Mouse (Mus musculus) kidney, embryonic 16.5 days (tissue): Measurements from ENCODE around the gene Mbd4. TPM values are rescaled to one million over a fixed set of nuclear protein-coding genes. Genes with fewer than 3 reads are reported as not detected.
"Not testable (repeated sequence)": the region's sequence is repeated elsewhere in the genome, so short reads cannot be mapped to it uniquely, and the experiment has no call there.

Experiments used
- ATAC-seq: fragments of 200-750 bp; cut with Nextera tagmentation; 2 replicates; pipeline ENCODE4 v1.8.0; 2017; ENCODE audit warnings: moderate TSS enrichment; ENCODE audit not compliant: low FRiP score, low TSS enrichment
- H3K27ac ChIP-seq: fragments of 300-500 bp; sonication (generic); 2 replicates; pipeline ENCODE4 v1.5.1; 2014; ENCODE audit warnings: low read length
- H3K27me3 ChIP-seq: fragments of 300-500 bp; sonication (generic); 2 replicates; pipeline ENCODE4 v1.6.1; 2014; ENCODE audit warnings: low read length, control low read depth, mixed read lengths; ENCODE audit not compliant: insufficient read depth
- H3K36me3 ChIP-seq: fragments of 300-500 bp; sonication (generic); 2 replicates; pipeline ENCODE4 v1.6.1; 2014; ENCODE audit warnings: low read length, control low read depth, mixed read lengths; ENCODE audit not compliant: insufficient read depth
- H3K4me1 ChIP-seq: fragments of 300-500 bp; sonication (generic); 2 replicates; pipeline ENCODE4 v1.6.1; 2014; ENCODE audit warnings: low read length, control low read depth, mixed read lengths; ENCODE audit not compliant: insufficient read depth
- H3K4me2 ChIP-seq: fragments of 300-500 bp; sonication (generic); replicated peaks from 2 replicates; pipeline ENCODE4 v1.6.1; 2014; ENCODE audit warnings: low read depth, low read length
- H3K4me3 ChIP-seq: fragments of 300-500 bp; sonication (generic); 2 replicates; pipeline ENCODE4 v1.5.1; 2014; ENCODE audit warnings: mild to moderate bottlenecking, low read length
- H3K9ac ChIP-seq: fragments of 300-500 bp; sonication (generic); replicated peaks from 2 replicates; pipeline ENCODE4 v1.6.1; 2014; ENCODE audit warnings: low read length
- H3K9me3 ChIP-seq: fragments of 300-500 bp; sonication (generic); 2 replicates; pipeline ENCODE4 v1.6.1; 2016; ENCODE audit warnings: low read length, control low read depth
- WGBS: fragments of 180-500 bp; shearing (Covaris S2); extraction: QIAGEN DNeasy Blood & Tissue Kit; methylation state at CpG from one replicate; pipeline ENCODE4 v1.1.7; 2014; 5-methylcytosine and 5-hydroxymethylcytosine counted together
- polyA plus RNA-seq: library from polyadenylated mRNA; unstranded; fragments of >200 nt; fragmentation: Nextera tagmentation; extraction: Ambion mirVana; gene quantifications from 2 replicates; pipeline ENCODE4 v1.2.1, GENCODE M21; 2015

The Mbd4 gene
- polyA plus RNA-seq, 1 experiment from 2014 or later: 18.6 TPM

DNA sequence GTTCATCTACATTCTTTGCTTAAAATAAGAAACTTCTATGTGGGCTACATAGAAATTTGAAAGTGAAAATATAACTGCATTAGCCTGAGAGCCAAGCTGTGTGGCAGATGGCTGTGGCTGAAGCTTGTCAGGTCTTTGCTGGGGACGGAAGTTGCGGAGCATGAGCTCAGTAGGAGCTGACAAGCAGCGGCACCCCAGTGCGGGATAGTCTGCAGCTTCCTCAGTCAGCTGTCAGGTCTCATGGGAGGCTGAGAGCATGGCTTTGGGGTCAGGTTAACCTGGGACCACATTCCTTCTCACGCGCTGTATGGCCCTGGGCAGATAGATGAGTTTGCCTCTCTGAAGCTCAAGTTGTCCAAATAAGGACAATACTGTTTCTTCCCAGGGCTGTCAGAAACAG is 37.9 kb upstream of the Mbd4 start:
- Histone ChIP-seq H3K9me3 (peaks cover 5% of the 10 kb centered on the region; the same call in 1 of the 2 replicates), H3K4me2 (no peak overlapping the region), H3K27ac (peak overlapping the region; percentile 27; the same call in 1 of the 2 replicates), H3K4me3 (no peak overlapping the region), H3K9ac (no peak overlapping the region), H3K27me3 (no peaks in the 10 kb centered on the region), H3K4me1 (0 out of 2 replicates have a peak, but pooled peaks cover 5% of the 10 kb centered on the region), H3K36me3 (peaks cover 42% of the 10 kb centered on the region)
- 72% methylated on average over 6 of the region's 6 CpGs for WGBS
- 0 out of 2 replicates have a peak, but pooled peaks have one; percentile 13 for ATAC-seq

DNA sequence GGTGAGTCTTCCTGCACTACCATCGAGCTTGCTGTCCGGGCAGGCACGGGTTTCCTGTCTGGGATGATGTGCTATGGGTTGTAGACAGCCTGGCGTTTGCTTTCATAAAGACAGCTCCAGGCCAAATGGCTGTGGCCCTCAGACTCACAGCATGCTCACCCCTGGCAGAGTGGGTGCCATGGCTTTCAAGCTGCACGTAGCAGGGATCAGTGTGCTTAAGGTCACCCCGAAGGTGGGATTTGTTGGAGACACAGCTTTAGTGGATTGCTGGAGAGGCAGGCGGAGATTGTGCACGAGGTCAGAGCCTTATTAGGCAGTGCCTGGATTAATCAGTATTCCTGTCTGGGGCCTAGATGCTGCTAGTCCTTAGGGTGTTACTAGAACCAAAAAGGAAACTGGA is 37.4 kb upstream of the Mbd4 start:
- H3K36me3 ChIP-seq: peaks cover 42% of the 10 kb centered on the region
- no peaks in the 10 kb centered on the region for H3K27me3 ChIP-seq
- no peak overlapping the region for H3K4me2 ChIP-seq
- no peak overlapping the region for H3K27ac ChIP-seq
- no peak for ATAC-seq
- H3K4me1 ChIP-seq: 0 out of 2 replicates have a peak, but pooled peaks cover 5% of the 10 kb centered on the region
- H3K9me3 ChIP-seq: peaks cover 5% of the 10 kb centered on the region; the same call in 1 of the 2 replicates
- H3K9ac ChIP-seq: no peak overlapping the region
- WGBS: 86% methylated on average over 8 of the region's 8 CpGs
- no peak overlapping the region for H3K4me3 ChIP-seq

DNA sequence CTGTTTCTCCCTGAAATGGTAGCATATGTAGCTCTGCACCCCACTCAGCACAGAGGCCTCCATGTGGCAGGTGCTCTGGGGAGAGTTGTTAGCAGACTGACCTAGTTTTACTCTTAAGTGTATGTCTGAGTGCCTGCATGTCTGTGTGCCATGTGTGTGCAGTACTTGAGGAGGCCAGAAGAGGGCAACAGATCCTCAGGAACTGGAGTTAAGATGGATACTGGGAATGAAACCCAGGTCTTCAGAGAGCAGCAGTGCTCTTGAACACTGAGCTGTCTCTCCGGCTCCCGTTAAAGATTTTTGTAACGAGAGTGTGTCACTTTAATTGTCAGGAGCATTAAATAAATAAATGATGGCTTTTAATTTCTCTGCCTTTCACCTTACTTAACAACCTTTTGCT is 35.1 kb upstream of the Mbd4 start:
- no peak overlapping the region for H3K27ac ChIP-seq
- H3K27me3 ChIP-seq: no peaks in the 10 kb centered on the region
- H3K4me3 ChIP-seq: no peak overlapping the region
- H3K4me2 ChIP-seq: no peak overlapping the region
- no peak for ATAC-seq
- 86% methylated on average over 3 of the region's 3 CpGs for whole genome bisulfite sequencing
- no peak overlapping the region for H3K9ac ChIP-seq
- 0 out of 2 replicates have a peak, but pooled peaks cover 5% of the 10 kb centered on the region for H3K4me1 ChIP-seq
- peaks cover 5% of the 10 kb centered on the region; the same call in 1 of the 2 replicates for H3K9me3 ChIP-seq
- H3K36me3 ChIP-seq: peaks cover 39% of the 10 kb centered on the region

DNA sequence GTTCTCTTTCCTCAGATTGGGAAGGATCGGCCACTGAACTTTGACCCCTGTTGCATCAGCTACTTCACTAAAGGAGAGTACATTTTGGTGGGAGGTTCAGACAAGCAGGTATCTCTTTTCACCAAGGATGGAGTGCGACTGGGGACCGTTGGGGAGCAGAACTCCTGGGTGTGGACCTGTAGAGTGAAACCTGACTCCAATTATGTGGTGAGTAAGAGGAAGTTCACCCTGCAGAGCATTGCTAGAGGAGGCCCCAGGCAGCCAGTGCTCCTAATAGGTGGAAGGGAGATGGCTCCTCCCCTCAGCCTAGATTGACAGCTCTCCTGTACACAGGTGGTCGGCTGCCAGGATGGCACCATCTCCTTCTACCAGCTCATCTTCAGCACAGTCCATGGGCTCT is 33.7 kb upstream of the Mbd4 start:
- peaks cover 33% of the 10 kb centered on the region for H3K36me3 ChIP-seq
- WGBS: 51% methylated on average over 4 of the region's 4 CpGs
- H3K4me2 ChIP-seq: no peak overlapping the region
- ATAC-seq: 0 out of 2 replicates have a peak, but pooled peaks have one; percentile 17
- 0 out of 2 replicates have a peak, but pooled peaks cover 5% of the 10 kb centered on the region for H3K4me1 ChIP-seq
- H3K27me3 ChIP-seq: no peaks in the 10 kb centered on the region
- H3K27ac ChIP-seq: no peak overlapping the region
- H3K9ac ChIP-seq: no peak overlapping the region
- H3K9me3 ChIP-seq: peaks cover 5% of the 10 kb centered on the region; the same call in 1 of the 2 replicates
- H3K4me3 ChIP-seq: no peak overlapping the region

DNA sequence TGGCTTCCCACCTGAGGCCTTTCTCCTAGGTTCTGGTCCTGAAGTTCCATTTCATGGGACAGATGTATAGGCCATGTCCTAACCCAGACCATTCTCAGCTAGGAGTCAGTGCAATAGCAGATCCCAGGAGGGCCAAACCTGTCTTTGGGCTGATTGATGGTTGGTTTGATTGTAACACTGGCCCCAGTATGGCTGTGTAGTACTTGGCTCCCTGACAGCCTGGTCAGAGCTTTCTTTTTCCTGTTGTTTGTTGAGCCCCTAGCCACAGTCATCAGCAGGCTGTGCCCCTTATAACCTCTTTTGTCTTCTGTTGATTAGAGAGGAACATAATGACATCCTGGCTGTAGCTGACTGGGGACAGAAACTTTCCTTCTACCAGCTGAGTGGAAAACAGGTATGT is 30.8 kb upstream of the Mbd4 start:
- no peaks in the 10 kb centered on the region for H3K4me1 ChIP-seq
- peaks cover 33% of the 10 kb centered on the region for H3K36me3 ChIP-seq
- H3K9ac ChIP-seq: no peak overlapping the region
- no peak overlapping the region for H3K4me2 ChIP-seq
- ATAC-seq: no peak
- no peak overlapping the region for H3K27ac ChIP-seq
- H3K4me3 ChIP-seq: no peak overlapping the region
- peaks cover 5% of the 10 kb centered on the region; the same call in 1 of the 2 replicates for H3K9me3 ChIP-seq
- H3K27me3 ChIP-seq: no peaks in the 10 kb centered on the region

DNA sequence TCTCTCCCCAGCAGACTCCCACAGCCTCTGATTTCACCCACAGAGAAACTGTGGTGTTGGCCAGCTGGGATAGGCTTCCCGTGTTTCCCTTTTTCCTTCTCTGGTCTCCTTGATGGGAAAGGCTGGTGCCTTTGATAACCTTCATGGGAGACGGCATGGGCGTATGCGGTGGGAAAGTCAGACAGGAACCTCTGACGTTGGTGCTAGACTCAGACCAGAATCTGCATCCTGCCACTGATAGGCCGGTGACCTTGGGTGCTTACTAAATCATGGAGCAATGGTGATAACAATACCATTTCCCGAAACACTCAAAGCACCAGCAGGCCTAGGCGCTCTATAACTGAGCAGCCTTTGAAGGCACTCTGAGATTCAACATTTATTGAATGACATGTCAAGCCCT is 27.6 kb upstream of the Mbd4 start:
- 78% methylated on average over 8 of the region's 8 CpGs for WGBS

DNA sequence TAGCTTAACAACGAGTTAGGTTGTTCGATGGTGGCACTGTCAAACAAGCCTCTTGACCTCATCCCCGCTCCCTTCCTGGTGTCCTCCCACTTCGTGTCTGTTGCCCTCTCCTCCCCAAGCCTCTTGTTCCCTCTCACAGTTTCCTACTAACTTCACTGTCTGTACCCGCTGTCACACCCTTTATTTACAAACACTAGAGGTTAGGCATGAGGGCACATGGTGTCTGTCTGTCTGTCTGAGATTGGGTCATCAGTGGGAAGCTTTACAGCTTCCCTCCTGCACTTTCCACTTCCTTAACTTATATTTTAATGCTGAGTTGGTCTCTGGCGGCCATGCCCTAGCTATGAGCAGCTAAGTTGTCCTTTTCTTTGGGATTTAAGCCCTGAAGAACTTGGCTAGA is 26.6 kb upstream of the Mbd4 start:
- WGBS: 53% methylated on average over 6 of the region's 6 CpGs
- Histone ChIP-seq H3K9me3 (no peaks in the 10 kb centered on the region), H3K36me3 (peaks cover 21% of the 10 kb centered on the region; the same call in 1 of the 2 replicates), H3K4me2 (no peak overlapping the region), H3K27me3 (no peaks in the 10 kb centered on the region), H3K4me3 (no peak overlapping the region), H3K4me1 (no peaks in the 10 kb centered on the region), H3K27ac (no peak overlapping the region), H3K9ac (no peak overlapping the region)
- no peak for ATAC-seq

More for the DNA sequence above, 27.6 kb upstream of the Mbd4 start:
- no peak overlapping the region for H3K4me3 ChIP-seq
- no peaks in the 10 kb centered on the region for H3K9me3 ChIP-seq
- no peak overlapping the region for H3K4me2 ChIP-seq
- H3K36me3 ChIP-seq: peaks cover 24% of the 10 kb centered on the region; the same call in 1 of the 2 replicates
- H3K9ac ChIP-seq: no peak overlapping the region
- no peaks in the 10 kb centered on the region for H3K27me3 ChIP-seq
- no peak overlapping the region for H3K27ac ChIP-seq
- no peaks in the 10 kb centered on the region for H3K4me1 ChIP-seq
- peak; percentile 54; the same call in 1 of the 2 replicates for ATAC-seq

DNA sequence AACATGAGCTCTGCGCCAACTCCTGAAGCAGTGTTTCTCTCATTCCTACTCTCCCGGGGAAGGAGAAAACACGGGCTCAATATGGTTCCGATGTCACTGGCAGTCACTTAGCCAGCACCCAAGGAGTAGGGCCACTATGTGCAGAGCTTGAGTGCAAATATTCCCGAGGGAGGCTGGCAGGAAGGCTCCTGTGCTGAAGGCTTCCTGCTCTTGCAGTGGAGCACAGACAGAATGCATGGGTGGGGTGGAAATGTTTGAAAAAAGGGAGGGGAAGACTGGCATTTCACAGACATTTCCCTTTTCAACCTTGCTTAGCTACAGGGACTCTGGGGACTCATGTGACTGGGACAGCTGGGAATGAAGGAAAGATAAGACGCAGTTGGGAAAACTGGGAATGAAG is 25.5 kb upstream of the Mbd4 start:
- 80% methylated on average over 6 of the region's 6 CpGs for WGBS
- no peak for ATAC-seq

DNA sequence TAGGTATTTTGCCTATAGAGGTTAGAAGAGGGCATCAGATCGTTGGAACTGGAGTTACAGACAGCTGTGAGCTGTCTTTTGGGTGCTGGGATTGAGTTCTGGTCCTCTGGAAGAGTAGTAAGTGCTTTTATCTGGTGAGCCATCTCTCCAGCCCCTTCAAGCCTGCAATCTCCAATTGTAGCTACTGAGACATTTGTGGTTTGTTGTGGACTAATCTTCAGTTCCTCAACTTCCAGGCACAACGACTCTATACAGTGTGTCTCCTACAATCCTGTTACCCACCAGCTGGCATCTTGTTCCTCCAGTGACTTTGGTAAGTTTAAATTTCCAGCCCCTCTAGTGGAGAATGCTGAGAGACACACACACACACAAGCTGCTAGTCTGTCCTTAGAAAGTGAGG is 24.1 kb upstream of the Mbd4 start:
- WGBS: 82% methylated on average over 2 of the region's 2 CpGs
- H3K9ac ChIP-seq: no peak overlapping the region
- no peaks in the 10 kb centered on the region for H3K9me3 ChIP-seq
- H3K4me2 ChIP-seq: no peak overlapping the region
- H3K4me3 ChIP-seq: no peak overlapping the region
- no peak overlapping the region for H3K27ac ChIP-seq
- no peaks in the 10 kb centered on the region for H3K27me3 ChIP-seq
- peaks cover 18% of the 10 kb centered on the region; the same call in 1 of the 2 replicates for H3K36me3 ChIP-seq
- no peaks in the 10 kb centered on the region for H3K4me1 ChIP-seq
- no peak for ATAC-seq

More for the DNA sequence above, 25.5 kb upstream of the Mbd4 start:
- H3K4me3 ChIP-seq: no peak overlapping the region
- peaks cover 18% of the 10 kb centered on the region; the same call in 1 of the 2 replicates for H3K36me3 ChIP-seq
- no peak overlapping the region for H3K4me2 ChIP-seq
- no peaks in the 10 kb centered on the region for H3K9me3 ChIP-seq
- no peak overlapping the region for H3K27ac ChIP-seq
- H3K9ac ChIP-seq: no peak overlapping the region
- no peaks in the 10 kb centered on the region for H3K27me3 ChIP-seq
- no peaks in the 10 kb centered on the region for H3K4me1 ChIP-seq

DNA sequence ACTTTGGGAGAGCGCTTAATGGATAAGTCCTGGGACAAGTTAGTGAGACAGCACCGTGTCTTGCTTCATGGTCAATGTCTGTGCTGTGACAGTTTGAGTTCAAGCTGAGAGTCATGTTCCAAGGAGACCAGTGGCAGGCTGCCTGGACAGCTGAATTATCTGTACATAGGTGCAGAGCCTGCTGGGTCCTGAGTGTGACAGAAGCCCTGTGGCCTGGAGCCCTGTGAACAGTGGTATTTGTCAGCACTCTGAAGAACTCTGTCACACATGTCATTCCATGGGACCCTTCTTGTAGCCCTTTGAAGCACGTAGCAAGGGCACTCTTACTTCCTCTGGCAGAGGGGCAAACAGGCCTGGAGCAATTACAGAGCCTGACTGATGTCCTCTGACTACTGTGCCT is 18.1 kb upstream of the Mbd4 start:
- not testable (repeated sequence) for H3K27me3 ChIP-seq, H3K9me3 ChIP-seq, H3K27ac ChIP-seq, ATAC-seq, H3K9ac ChIP-seq, H3K4me3 ChIP-seq, H3K4me2 ChIP-seq, H3K36me3 ChIP-seq, H3K4me1 ChIP-seq
- WGBS: no CpG with 5 or more reads among the region's 3 CpGs
